Mouse (Mus musculus): Measurements from ENCODE around the gene Flvcr1.

DNA sequence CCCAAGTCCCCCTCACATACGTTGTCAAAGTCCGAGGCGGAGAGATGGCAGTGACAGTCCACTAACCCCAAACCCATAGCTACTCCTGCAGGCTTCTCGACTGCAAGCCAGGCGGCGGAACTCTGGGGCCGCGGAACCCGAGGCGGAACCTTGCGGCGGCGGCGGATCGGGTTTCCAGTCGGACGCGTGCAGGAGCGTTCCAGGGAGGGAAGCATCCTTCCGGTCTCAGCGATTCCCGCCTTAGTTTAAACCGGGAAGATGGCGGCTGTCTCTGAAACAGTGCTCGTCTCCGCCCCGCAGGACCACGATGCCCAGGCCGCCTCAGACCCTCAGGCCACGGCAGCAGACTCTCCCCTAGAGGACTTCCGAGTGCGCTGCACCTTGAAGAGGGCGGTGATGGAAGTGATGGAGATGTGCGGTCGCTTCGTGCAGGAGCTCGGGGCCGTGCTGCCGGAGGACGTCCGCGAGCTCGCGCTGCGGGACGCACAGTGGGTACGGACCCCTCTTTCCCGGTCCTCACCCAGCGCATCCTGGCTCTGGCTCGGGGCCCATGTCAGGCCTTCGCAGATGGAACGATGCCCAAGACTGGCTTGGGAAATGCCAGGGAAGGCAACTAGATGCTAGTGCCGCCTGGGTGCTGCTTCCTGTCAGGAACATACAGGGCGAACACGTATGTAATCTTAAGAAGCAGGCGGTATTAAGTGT is 37.0 kb upstream of the Flvcr1 start, which contains the start of the genes Tatdn3 and Nsl1:
- TF ChIP-seq POLR2A (IDR thresholded peaks at IDR 0.05; ENCODE audit: extremely low read depth, insufficient read depth, low read length) (peak; percentile 77), CTCF (IDR thresholded peaks at IDR 0.05; ENCODE audit: extremely low read depth, insufficient read depth, low read length) (no peak)
